In genomic region chr17:36726046-36726445, GRCm38 (mm10) we compare ENCODE assay signal across 10 mouse cellular contexts. TPM values are rescaled to one million over a fixed set of nuclear protein-coding genes. Genes with fewer than 3 reads are reported as not detected.
A peak's percentile ranks its signal among the peaks of the same experiment; 100 is the strongest.
DNase-seq lines count a peak whose midpoint lies in the region; ATAC-seq lines count a peak whose summit lies in the region.
"Had no signal": no experiment of that assay in that cellular context is flagged by ENCODE, and none has a peak within 500 bp of the region (broad histone marks: within the 10 kb centered on the region; RNA-seq: fewer than 3 reads in every experiment).

No protein-coding gene starts in this region.

- H3K4me3 ChIP-seq in hindbrain, embryonic 14.5 days (replicated peaks; ENCODE audit: low read length), result no peak overlapping the region
- no peak overlapping the region for H3K4me3 ChIP-seq in hindbrain, embryonic 16.5 days (ENCODE audit: low read length)
- H3K4me3 ChIP-seq: heart, embryonic 13.5 days; limb, embryonic 13.5 days had no signal

- no peaks in the 10 kb centered on the region for H3K27me3 ChIP-seq in hindbrain, embryonic 14.5 days (ENCODE audit: control insufficient read depth, insufficient read depth, low read length)
- H3K27me3 ChIP-seq in hindbrain, embryonic 16.5 days (replicated peaks; ENCODE audit: control insufficient read depth, insufficient read depth, low read length), result no peaks in the 10 kb centered on the region
- H3K27me3 ChIP-seq: limb, embryonic 13.5 days had no signal

- no peak overlapping the region for H3K4me2 ChIP-seq in hindbrain, embryonic 14.5 days (replicated peaks)
- H3K4me2 ChIP-seq in hindbrain, embryonic 16.5 days (ENCODE audit: low read length), result no peak overlapping the region
- H3K4me2 ChIP-seq: heart, embryonic 13.5 days; limb, embryonic 13.5 days had no signal

- 23% methylated on average over 2 of the region's 2 CpGs for WGBS in hindbrain, embryonic 14.5 days
- 30% methylated on average over 2 of the region's 2 CpGs for WGBS in hindbrain, embryonic 16.5 days

- no peak for ATAC-seq in hindbrain, embryonic 14.5 days (ENCODE audit: low FRiP score)
- no peak for ATAC-seq in hindbrain, embryonic 16.5 days

- intact Hi-C loops in left cerebral cortex, postnatal 14 days (cut with DNase I), result loop anchor here (2.0 to 5.0 kb wide), 2 partner anchors 369 to 417 kb away; no protein-coding TSS in a partner anchor

- no peak overlapping the region for H3K27ac ChIP-seq in hindbrain, embryonic 14.5 days
- no peak overlapping the region for H3K27ac ChIP-seq in hindbrain, embryonic 16.5 days (ENCODE audit: low read depth, low read length)
- H3K27ac ChIP-seq: heart, embryonic 13.5 days; limb, embryonic 13.5 days had no signal

- no peak overlapping the region for H3K9ac ChIP-seq in hindbrain, embryonic 14.5 days
- H3K9ac ChIP-seq in hindbrain, embryonic 16.5 days (ENCODE audit: low read depth, low read length), result no peak overlapping the region
- H3K9ac ChIP-seq: heart, embryonic 13.5 days; limb, embryonic 13.5 days had no signal

- H3K36me3 ChIP-seq in hindbrain, embryonic 14.5 days (replicated peaks; ENCODE audit: control insufficient read depth, insufficient read depth), result no peaks in the 10 kb centered on the region
- no peaks in the 10 kb centered on the region for H3K36me3 ChIP-seq in hindbrain, embryonic 16.5 days (ENCODE audit: control insufficient read depth, insufficient read depth, low read length)
- H3K36me3 ChIP-seq: heart, embryonic 13.5 days; limb, embryonic 13.5 days had no signal

- H3K4me1 ChIP-seq in hindbrain, embryonic 14.5 days (replicated peaks; ENCODE audit: control insufficient read depth, insufficient read depth, low read length), result no peaks in the 10 kb centered on the region
- H3K4me1 ChIP-seq in hindbrain, embryonic 16.5 days (ENCODE audit: control insufficient read depth, insufficient read depth, low read depth, low read length), result no peaks in the 10 kb centered on the region
- H3K4me1 ChIP-seq: heart, embryonic 13.5 days; limb, embryonic 13.5 days had no signal

- H3K9me3 ChIP-seq in hindbrain, embryonic 14.5 days (ENCODE audit: control insufficient read depth, low read length), result no peaks in the 10 kb centered on the region
- H3K9me3 ChIP-seq in hindbrain, embryonic 16.5 days (ENCODE audit: control insufficient read depth, low read length), result no peaks in the 10 kb centered on the region
- H3K9me3 ChIP-seq: heart, embryonic 13.5 days; limb, embryonic 13.5 days had no signal

- peak; percentile 60 for DNase-seq in hindbrain, embryonic 14.5 days (ENCODE audit: low spot score)
- DNase-seq in A20 (ENCODE audit: low read depth, low spot score), result peak; percentile 34
- DNase-seq in adipocyte (ENCODE audit: low spot score), result peak; percentile 52
- peak; percentile 22 to 38 for DNase-seq in left cerebral cortex, postnatal 14 days (ENCODE audit: low spot score in 2 of 2)
- DNase-seq in frontal cortex, postnatal 25 days (ENCODE audit: low spot score in 2 of 2), result no peak
- no peak for DNase-seq in B cell, adult 2 months
- no peak for DNase-seq in cerebellum, adult 8-10 months

RNA-seq across cellular contexts. Expression of gene H2-M10.5, which starts 46.7 kb away (rescaled TPM):
- not detected in 2 replicates for polyA plus RNA-seq in hindbrain, embryonic 14.5 days (2014; fragmentation: Nextera tagmentation; extraction: Ambion mirVana)
- polyA plus RNA-seq in hindbrain, embryonic 16.5 days (2015; fragmentation: Nextera tagmentation; extraction: Ambion mirVana), result not detected in 2 replicates
- not detected for total RNA-seq in left cerebral cortex, postnatal 14 days (2021)
- polyA plus RNA-seq: heart, embryonic 13.5 days; limb, embryonic 13.5 days had no signal

RNA-seq across cellular contexts. Expression of gene H2-M1, which starts 54.0 kb away (rescaled TPM):
- polyA plus RNA-seq in hindbrain, embryonic 14.5 days (2014; fragmentation: Nextera tagmentation; extraction: Ambion mirVana), result not detected in 2 replicates
- not detected in 2 replicates for polyA plus RNA-seq in hindbrain, embryonic 16.5 days (2015; fragmentation: Nextera tagmentation; extraction: Ambion mirVana)
- not detected for total RNA-seq in left cerebral cortex, postnatal 14 days (2021)
- polyA plus RNA-seq: heart, embryonic 13.5 days; limb, embryonic 13.5 days had no signal

Comparison
In these comparisons a context has a peak if more than half of its experiments do, and no peak if none do; other contexts are left out.
1. DNase-seq: peak in hindbrain, embryonic 14.5 days (single experiment), A20 (single experiment), adipocyte (single experiment) and left cerebral cortex, postnatal 14 days (2 of 2); none in frontal cortex, postnatal 25 days (0 of 2), B cell, adult 2 months (0 of 2) and cerebellum, adult 8-10 months (single experiment).